Mouse (Mus musculus) spleen, postnatal 10 days (tissue): Measurements from ENCODE around the gene Nipal4.
"Not testable (repeated sequence)": the region's sequence is repeated elsewhere in the genome, so short reads cannot be mapped to it uniquely, and the experiment has no call there.

Experiments
- DNase-seq, 2 experiments: peaks; one replicate each; pipeline ENCODE4 v3.0.0; 2021 to 2022; ENCODE audit warnings: low spot score in 2 of 2

Nipal4 gene

GRCm38 (mm10) chr11:46165866-46166585 is at the start of gene Nipal4:
Gene Nipal4, minus strand, starts transcription at chr11:46166508.
- DNase-seq = no peak

GRCm38 (mm10) chr11:46215354-46215753 is 49.0 kb upstream of the Nipal4 start:
- peak; percentile 15 to 57 for DNase-seq

- no peak for DNase-seq
Measured at GRCm38 (mm10) chr11:46214368-46215230, 48.3 kb upstream of the Nipal4 start.

- DNase-seq = no peak
Measured at GRCm38 (mm10) chr11:46213844-46214243, 47.5 kb upstream of the Nipal4 start.

GRCm38 (mm10) chr11:46211858-46212257 is 45.5 kb upstream of the Nipal4 start:
- DNase-seq = no peak

- DNase-seq = no peak
Measured at GRCm38 (mm10) chr11:46209884-46210283, 43.6 kb upstream of the Nipal4 start.

- DNase-seq = no peak
Measured at GRCm38 (mm10) chr11:46205639-46206409, 39.5 kb upstream of the Nipal4 start.

GRCm38 (mm10) chr11:46204841-46205240 is 38.5 kb upstream of the Nipal4 start:
- no peak for DNase-seq

GRCm38 (mm10) chr11:46202547-46202887 is 36.2 kb upstream of the Nipal4 start:
- DNase-seq = no peak

GRCm38 (mm10) chr11:46201636-46202546 is 35.6 kb upstream of the Nipal4 start:
- no peak for DNase-seq

- no peak for DNase-seq
Measured at GRCm38 (mm10) chr11:46200664-46201063, 34.4 kb upstream of the Nipal4 start.

GRCm38 (mm10) chr11:46194175-46194574 is 27.9 kb upstream of the Nipal4 start:
- DNase-seq = no peak

GRCm38 (mm10) chr11:46188283-46188682 is 22.0 kb upstream of the Nipal4 start:
- no peak for DNase-seq

GRCm38 (mm10) chr11:46185486-46185885 is 19.2 kb upstream of the Nipal4 start:
- no peak for DNase-seq

- DNase-seq = no peak
Measured at GRCm38 (mm10) chr11:46184946-46185345, 18.6 kb upstream of the Nipal4 start.

GRCm38 (mm10) chr11:46182031-46182430 is 15.7 kb upstream of the Nipal4 start:
- not testable (repeated sequence) for DNase-seq

GRCm38 (mm10) chr11:46177246-46178043 is 11.1 kb upstream of the Nipal4 start:
- no peak for DNase-seq

GRCm38 (mm10) chr11:46176155-46176554 is 9.8 kb upstream of the Nipal4 start:
- no peak for DNase-seq

- no peak for DNase-seq
Measured at GRCm38 (mm10) chr11:46172128-46172527, 5.8 kb upstream of the Nipal4 start.

- DNase-seq = no peak
Measured at GRCm38 (mm10) chr11:46169908-46170307, 3.6 kb upstream of the Nipal4 start.
